Mouse (Mus musculus): Measurements from ENCODE around the gene Emb. TPM values are rescaled to one million over a fixed set of nuclear protein-coding genes. Genes with fewer than 3 reads are reported as not detected.

Gene Emb
- polyA plus RNA-seq, 1 experiment, result 271 TPM

- no peak for TF ChIP-seq POLR2A (IDR thresholded peaks at IDR 0.05; ENCODE audit: borderline replicate concordance, low read depth, low read length)
- peak; percentile 96 for TF ChIP-seq CTCF (IDR thresholded peaks at IDR 0.05; ENCODE audit: low read depth, low read length)
- H3K27ac ChIP-seq (ENCODE audit: insufficient read depth, low read depth, low read length), result no peak overlapping the region
- no peak overlapping the region for H3K4me3 ChIP-seq (ENCODE audit: insufficient read depth, low read length)
- no peaks in the 10 kb centered on the region for H3K4me1 ChIP-seq (ENCODE audit: control insufficient read depth, insufficient read depth, low read length)
Measured at GRCm38 (mm10) chr13:117311446-117312225, 103.3 kb downstream of the Emb start.

Other genes starting within 250 kb of the Emb start
- 40.8 and 48.2 TPM in 2 replicates for gene Parp8, start 183.0 kb upstream of the Emb start, polyA plus RNA-seq (2012; ENCODE audit: insufficient read depth, insufficient read length, missing spikeins)
- gene Gm17509, start 12.5 kb downstream of the Emb start, polyA plus RNA-seq (2012; ENCODE audit: insufficient read depth, insufficient read length, missing spikeins), result 0.45 TPM in 1 of 2 replicates, not detected in the other

All from bone marrow macrophage, adult 2 months (primary cell).